Mouse (Mus musculus): ENCODE results near the gene Dennd1c. TPM values are rescaled to one million over a fixed set of nuclear protein-coding genes. Genes with fewer than 3 reads are reported as not detected.

Dennd1c gene
- polyA plus RNA-seq, 1 experiment from 2014 or later = 4.0 TPM

GRCm38 (mm10) chr17:57030931-57031660, 47.2 kb downstream of the Dennd1c start, which contains the start of gene Khsrp:
TSS of gene Khsrp (minus strand) at chr17:57031522.
- under 1% methylated on average over 65 of the region's 99 CpGs for WGBS
- H3K4me1 ChIP-seq (replicated peaks) = peaks cover 32% of the 10 kb centered on the region
- peak within 1 kb of the TSS; percentile 81 for H3K4me2 ChIP-seq
- H3K27ac ChIP-seq = peak within 1 kb of the TSS; percentile 96
- H3K36me3 ChIP-seq = peaks cover 28% of the 10 kb centered on the region
- no peaks in the 10 kb centered on the region for H3K9me3 ChIP-seq
- ATAC-seq (ENCODE audit: low FRiP score) = peak; percentile 0
- H3K27me3 ChIP-seq = 0 out of 2 replicates have a peak, but pooled peaks cover 5% of the 10 kb centered on the region
- peak within 1 kb of the TSS; percentile 95 for H3K4me3 ChIP-seq
- peak within 1 kb of the TSS; percentile 100 for H3K9ac ChIP-seq

- WGBS = 55% methylated on average over 8 of the region's 8 CpGs
- Histone ChIP-seq H3K27me3 (no peaks in the 10 kb centered on the region), H3K4me2 (peak overlapping the region; percentile 81), H3K36me3 (peaks cover 42% of the 10 kb centered on the region), H3K4me1 (replicated peaks) (peaks cover 32% of the 10 kb centered on the region), H3K9ac (peak overlapping the region; percentile 100), H3K9me3 (no peaks in the 10 kb centered on the region), H3K4me3 (peak overlapping the region; percentile 95), H3K27ac (no peak overlapping the region)
- ATAC-seq (ENCODE audit: low FRiP score) = no peak
Measured at GRCm38 (mm10) chr17:57029691-57030090, 48.6 kb downstream of the Dennd1c start.

GRCm38 (mm10) chr17:57027471-57027870, 50.8 kb downstream of the Dennd1c start:
- peaks cover 28% of the 10 kb centered on the region for H3K4me1 ChIP-seq (replicated peaks)
- no peak overlapping the region for H3K9ac ChIP-seq
- H3K27me3 ChIP-seq = no peaks in the 10 kb centered on the region
- H3K4me3 ChIP-seq = no peak overlapping the region
- H3K9me3 ChIP-seq = no peaks in the 10 kb centered on the region
- WGBS = 93% methylated on average over 4 of the region's 4 CpGs
- no peak overlapping the region for H3K27ac ChIP-seq
- H3K4me2 ChIP-seq = no peak overlapping the region
- peaks cover 64% of the 10 kb centered on the region for H3K36me3 ChIP-seq
- ATAC-seq (ENCODE audit: low FRiP score) = no peak

GRCm38 (mm10) chr17:57020960-57021359, 57.4 kb downstream of the Dennd1c start:
- Histone ChIP-seq H3K36me3 (peaks cover 66% of the 10 kb centered on the region), H3K27me3 (no peaks in the 10 kb centered on the region), H3K4me2 (no peak overlapping the region), H3K4me1 (replicated peaks) (no peaks in the 10 kb centered on the region), H3K9me3 (no peaks in the 10 kb centered on the region), H3K27ac (no peak overlapping the region), H3K4me3 (no peak overlapping the region), H3K9ac (no peak overlapping the region)
- ATAC-seq (ENCODE audit: low FRiP score) = no peak
- 95% methylated on average over 5 of the region's 5 CpGs for WGBS

DNA sequence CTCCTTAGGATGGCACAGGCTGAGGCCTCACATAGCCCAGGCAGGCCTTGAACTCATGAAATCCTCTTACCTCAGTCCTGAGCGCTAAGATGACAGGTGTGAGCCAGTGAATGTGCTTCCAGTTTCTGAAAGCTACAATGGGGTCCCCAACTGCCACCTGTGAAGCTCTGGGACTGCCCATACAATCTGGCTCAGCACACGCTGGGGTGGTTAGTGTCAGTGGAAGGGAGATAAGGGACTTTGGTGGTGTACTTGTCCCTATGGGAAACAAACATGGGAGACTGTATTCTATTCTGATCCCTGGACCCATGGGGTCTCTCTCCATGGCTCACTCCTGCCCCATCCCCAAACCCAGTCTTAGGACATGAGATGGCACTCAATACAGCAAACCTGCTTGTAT, 58.6 kb downstream of the Dennd1c start:
- Histone ChIP-seq H3K4me2 (no peak overlapping the region), H3K4me3 (no peak overlapping the region), H3K27ac (no peak overlapping the region), H3K36me3 (peaks cover 54% of the 10 kb centered on the region), H3K27me3 (no peaks in the 10 kb centered on the region), H3K9ac (no peak overlapping the region), H3K9me3 (no peaks in the 10 kb centered on the region), H3K4me1 (replicated peaks) (no peaks in the 10 kb centered on the region)
- WGBS = 94% methylated on average over 2 of the region's 2 CpGs
- no peak for ATAC-seq (ENCODE audit: low FRiP score)

Other genes starting within 250 kb of the Dennd1c start
- 5.6 and 8.0 TPM in 2 replicates for gene Rfx2, start 247.5 kb downstream of the Dennd1c start, polyA plus RNA-seq (2015; fragmentation: Nextera tagmentation; extraction: Ambion mirVana)
- gene Acsbg2, start 204.1 kb downstream of the Dennd1c start, polyA plus RNA-seq (2015; fragmentation: Nextera tagmentation; extraction: Ambion mirVana) = 0.06 TPM in 2 replicates
- 0.27 and 0.41 TPM in 2 replicates for gene 1700061G19Rik, start 203.0 kb downstream of the Dennd1c start, polyA plus RNA-seq (2015; fragmentation: Nextera tagmentation; extraction: Ambion mirVana)
- gene Mllt1, start 143.1 kb downstream of the Dennd1c start, polyA plus RNA-seq (2015; fragmentation: Nextera tagmentation; extraction: Ambion mirVana) = 75.1 and 77.5 TPM in 2 replicates
- not detected in 2 replicates for gene Acer1, start 96.4 kb downstream of the Dennd1c start, polyA plus RNA-seq (2015; fragmentation: Nextera tagmentation; extraction: Ambion mirVana)
- 163 and 175 TPM in 2 replicates for gene Clpp, start 88.2 kb downstream of the Dennd1c start, polyA plus RNA-seq (2015; fragmentation: Nextera tagmentation; extraction: Ambion mirVana)
- gene Alkbh7, start 81.2 kb downstream of the Dennd1c start, polyA plus RNA-seq (2015; fragmentation: Nextera tagmentation; extraction: Ambion mirVana) = 41.9 and 46.0 TPM in 2 replicates
- gene Pspn, start 78.5 kb downstream of the Dennd1c start, polyA plus RNA-seq (2015; fragmentation: Nextera tagmentation; extraction: Ambion mirVana) = 0.79 and 1.1 TPM in 2 replicates
- 70.3 and 74.6 TPM in 2 replicates for gene Gtf2f1, start 67.2 kb downstream of the Dennd1c start, polyA plus RNA-seq (2015; fragmentation: Nextera tagmentation; extraction: Ambion mirVana)
- gene Gm17949, start 67.0 kb downstream of the Dennd1c start, polyA plus RNA-seq (2015; fragmentation: Nextera tagmentation; extraction: Ambion mirVana) = 0.38 and 0.56 TPM in 2 replicates
- 31.6 and 33.3 TPM in 2 replicates for gene Khsrp, start 47.0 kb downstream of the Dennd1c start, polyA plus RNA-seq (2015; fragmentation: Nextera tagmentation; extraction: Ambion mirVana)
- not detected in 2 replicates for gene Slc25a41, start 36.9 kb downstream of the Dennd1c start, polyA plus RNA-seq (2015; fragmentation: Nextera tagmentation; extraction: Ambion mirVana)
- gene Crb3, start 19.4 kb downstream of the Dennd1c start, polyA plus RNA-seq (2015; fragmentation: Nextera tagmentation; extraction: Ambion mirVana) = 2.9 TPM in 2 replicates
- gene Slc25a23, start 18.7 kb downstream of the Dennd1c start, polyA plus RNA-seq (2015; fragmentation: Nextera tagmentation; extraction: Ambion mirVana) = 26.5 and 27.6 TPM in 2 replicates
- 314 and 346 TPM in 2 replicates for gene Tubb4a, start 9.3 kb upstream of the Dennd1c start, polyA plus RNA-seq (2015; fragmentation: Nextera tagmentation; extraction: Ambion mirVana)
- 4.6 and 5.5 TPM in 2 replicates for gene Tnfsf9, start 26.8 kb upstream of the Dennd1c start, polyA plus RNA-seq (2015; fragmentation: Nextera tagmentation; extraction: Ambion mirVana)
- gene Cd70, start 71.3 kb upstream of the Dennd1c start, polyA plus RNA-seq (2015; fragmentation: Nextera tagmentation; extraction: Ambion mirVana) = 0.32 and 0.61 TPM in 2 replicates
- gene Tnfsf14, start 115.7 kb upstream of the Dennd1c start, polyA plus RNA-seq (2015; fragmentation: Nextera tagmentation; extraction: Ambion mirVana) = 0.09 and 0.14 TPM in 2 replicates
- 1.3 TPM in 2 replicates for gene C3, start 149.6 kb upstream of the Dennd1c start, polyA plus RNA-seq (2015; fragmentation: Nextera tagmentation; extraction: Ambion mirVana)
- 22.4 and 23.8 TPM in 2 replicates for gene Gpr108, start 169.9 kb upstream of the Dennd1c start, polyA plus RNA-seq (2015; fragmentation: Nextera tagmentation; extraction: Ambion mirVana)
- 12.5 and 14.6 TPM in 2 replicates for gene Trip10, start 170.9 kb upstream of the Dennd1c start, polyA plus RNA-seq (2015; fragmentation: Nextera tagmentation; extraction: Ambion mirVana)
- 1.8 and 2.2 TPM in 2 replicates for gene Vav1, start 200.6 kb upstream of the Dennd1c start, polyA plus RNA-seq (2015; fragmentation: Nextera tagmentation; extraction: Ambion mirVana)